Mouse (Mus musculus) hindbrain, embryonic 11.5 days (tissue): ENCODE measurements around the gene Ralgapa2. TPM values are rescaled to one million over a fixed set of nuclear protein-coding genes. Genes with fewer than 3 reads are reported as not detected.

Source experiments
- ATAC-seq: fragments of 200-750 bp; cut with Nextera tagmentation; 2 replicates; pipeline ENCODE4 v1.8.0; 2017; ENCODE audit warnings: mild to moderate bottlenecking, moderate TSS enrichment, moderate library complexity; ENCODE audit not compliant: low FRiP score
- DNase-seq: peaks from one replicate; pipeline ENCODE4 v3.0.0-alpha.2; 2015; ENCODE audit warnings: low spot score
- H3K27ac ChIP-seq: fragments of 300-500 bp; sonication (generic); 2 replicates; pipeline ENCODE4 v1.5.1; 2014; ENCODE audit warnings: mild to moderate bottlenecking, low read depth, low read length
- H3K27me3 ChIP-seq: fragments of 300-500 bp; sonication (generic); 2 replicates; pipeline ENCODE4 v1.6.1; 2014; ENCODE audit warnings: mild to moderate bottlenecking, low read length, moderate library complexity, mixed read lengths; ENCODE audit not compliant: control insufficient read depth, insufficient read depth
- H3K36me3 ChIP-seq: fragments of 300-500 bp; sonication (generic); 2 replicates; pipeline ENCODE4 v1.6.1; 2014; ENCODE audit warnings: mild to moderate bottlenecking, low read length, moderate library complexity, mixed read lengths; ENCODE audit not compliant: control insufficient read depth, insufficient read depth
- H3K4me1 ChIP-seq: fragments of 300-500 bp; sonication (generic); replicated peaks from 2 replicates; pipeline ENCODE4 v1.6.1; 2014; ENCODE audit warnings: low read length, mixed read lengths; ENCODE audit not compliant: control insufficient read depth, insufficient read depth
- H3K4me2 ChIP-seq: fragments of 300-500 bp; sonication (generic); replicated peaks from 2 replicates; pipeline ENCODE4 v1.6.1; 2014; ENCODE audit warnings: mild to moderate bottlenecking, low read depth, low read length
- H3K4me3 ChIP-seq: fragments of 300-500 bp; sonication (generic); 2 replicates; pipeline ENCODE4 v1.5.1; 2014; ENCODE audit warnings: low read depth, low read length
- H3K9ac ChIP-seq: fragments of 300-500 bp; sonication (generic); 2 replicates; pipeline ENCODE4 v1.6.1; 2014; ENCODE audit warnings: low read depth, low read length
- H3K9me3 ChIP-seq: fragments of 300-500 bp; sonication (generic); 2 replicates; pipeline ENCODE4 v1.6.1; 2016; ENCODE audit warnings: low read length; ENCODE audit not compliant: control insufficient read depth
- WGBS: fragments of 180-500 bp; shearing (Covaris S2); extraction: QIAGEN DNeasy Blood & Tissue Kit; methylation state at CpG from one replicate; pipeline ENCODE4 v1.1.7; 2014; 5-methylcytosine and 5-hydroxymethylcytosine counted together
- polyA plus RNA-seq: library from polyadenylated mRNA; unstranded; fragments of >200 nt; fragmentation: Nextera tagmentation; extraction: Ambion mirVana; gene quantifications from 2 replicates; pipeline ENCODE4 v1.2.1, GENCODE M21; 2014

The Ralgapa2 gene
- polyA plus RNA-seq, 1 experiment from 2014 or later: 13.6 TPM

- H3K9me3 ChIP-seq: no peaks in the 10 kb centered on the region
- H3K36me3 ChIP-seq: no peaks in the 10 kb centered on the region
- DNase-seq (peak; percentile 90), ATAC-seq (peak; percentile 89)
- H3K4me3 ChIP-seq: no peak overlapping the region
- H3K9ac ChIP-seq: no peak overlapping the region
- WGBS: 42% methylated on average over 8 of the region's 8 CpGs
- H3K27me3 ChIP-seq: no peaks in the 10 kb centered on the region
- no peaks in the 10 kb centered on the region for H3K4me1 ChIP-seq
- 0 out of 2 replicates have a peak overlapping the region, but pooled peaks have one; percentile 6 for H3K27ac ChIP-seq
- H3K4me2 ChIP-seq: no peak overlapping the region
These were observed 97.5 kb downstream of the Ralgapa2 start for GRCm38 (mm10) chr2:146414484-146415291.

DNA sequence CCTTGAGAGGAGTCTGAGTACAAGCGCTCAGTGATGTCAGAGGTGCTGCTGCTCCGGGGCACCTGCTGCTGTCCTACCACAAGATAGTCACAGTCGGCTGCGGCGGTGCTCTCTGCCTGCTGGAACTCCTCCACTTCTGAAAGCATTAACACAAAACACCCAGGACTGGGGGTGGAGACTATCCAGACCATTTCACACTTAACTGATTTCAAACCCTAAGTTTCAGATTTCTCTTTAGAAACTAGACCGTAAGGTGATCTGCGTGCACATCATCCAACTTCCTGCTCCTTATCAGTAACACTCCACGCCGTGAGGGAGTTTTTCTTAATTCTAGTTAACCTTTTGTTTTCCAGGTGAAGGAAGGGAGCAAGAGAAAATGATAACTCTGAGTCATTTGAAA, 99.4 kb downstream of the Ralgapa2 start:
- no peak for DNase-seq
- 74% methylated on average over 9 of the region's 9 CpGs for WGBS
- H3K4me1 ChIP-seq: no peaks in the 10 kb centered on the region

GRCm38 (mm10) chr2:146411904-146412303, 100.2 kb downstream of the Ralgapa2 start:
- H3K4me3 ChIP-seq: no peak overlapping the region
- no peak overlapping the region for H3K27ac ChIP-seq
- ATAC-seq (no peak), DNase-seq (no peak)
- H3K9ac ChIP-seq: no peak overlapping the region
- H3K36me3 ChIP-seq: no peaks in the 10 kb centered on the region
- no peaks in the 10 kb centered on the region for H3K27me3 ChIP-seq
- no peaks in the 10 kb centered on the region for H3K4me1 ChIP-seq
- H3K9me3 ChIP-seq: no peaks in the 10 kb centered on the region
- no peak overlapping the region for H3K4me2 ChIP-seq
- 88% methylated on average over 5 of the region's 5 CpGs for WGBS

More for the DNA sequence above, 99.4 kb downstream of the Ralgapa2 start:
- no peak overlapping the region for H3K4me2 ChIP-seq
- no peaks in the 10 kb centered on the region for H3K36me3 ChIP-seq
- no peaks in the 10 kb centered on the region for H3K9me3 ChIP-seq
- no peak for ATAC-seq
- no peak overlapping the region for H3K27ac ChIP-seq
- H3K27me3 ChIP-seq: no peaks in the 10 kb centered on the region
- no peak overlapping the region for H3K9ac ChIP-seq
- no peak overlapping the region for H3K4me3 ChIP-seq

DNA sequence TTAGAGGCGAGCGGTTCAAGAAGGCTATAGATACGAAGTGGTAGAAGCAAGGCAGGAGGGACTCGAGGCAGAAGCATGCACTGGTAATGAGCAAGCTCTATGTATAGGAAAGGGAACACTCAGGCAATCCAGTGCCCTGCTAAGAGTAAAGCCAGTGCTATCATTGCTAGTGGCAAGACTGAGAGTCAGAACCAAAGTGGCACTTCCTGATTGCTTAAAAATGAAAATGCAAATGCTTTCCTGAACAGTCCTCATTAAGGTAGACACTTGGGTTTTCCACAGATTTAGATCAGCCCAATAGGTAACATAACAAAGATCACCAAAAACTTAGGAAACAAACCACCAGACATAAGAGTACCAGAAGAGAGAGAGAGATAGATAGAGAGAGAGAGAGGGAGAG, 105.1 kb downstream of the Ralgapa2 start:
- H3K4me1 ChIP-seq: no peaks in the 10 kb centered on the region
- ATAC-seq (no peak), DNase-seq (no peak)
- H3K4me2 ChIP-seq: no peak overlapping the region
- no peak overlapping the region for H3K4me3 ChIP-seq
- no peaks in the 10 kb centered on the region for H3K27me3 ChIP-seq
- WGBS: 92% methylated on average over 4 of the region's 4 CpGs
- H3K27ac ChIP-seq: no peak overlapping the region
- no peaks in the 10 kb centered on the region for H3K36me3 ChIP-seq
- no peak overlapping the region for H3K9ac ChIP-seq
- H3K9me3 ChIP-seq: no peaks in the 10 kb centered on the region

GRCm38 (mm10) chr2:146401588-146401987, 110.6 kb downstream of the Ralgapa2 start:
- no peak overlapping the region for H3K4me2 ChIP-seq
- H3K9me3 ChIP-seq: no peaks in the 10 kb centered on the region
- ATAC-seq (no peak), DNase-seq (no peak)
- no peaks in the 10 kb centered on the region for H3K36me3 ChIP-seq
- H3K27me3 ChIP-seq: no peaks in the 10 kb centered on the region
- H3K4me3 ChIP-seq: no peak overlapping the region
- no peaks in the 10 kb centered on the region for H3K4me1 ChIP-seq
- H3K27ac ChIP-seq: no peak overlapping the region
- no peak overlapping the region for H3K9ac ChIP-seq

GRCm38 (mm10) chr2:146400738-146401137, 111.4 kb downstream of the Ralgapa2 start:
- WGBS: 17% methylated on average over 2 of the region's 2 CpGs

GRCm38 (mm10) chr2:146398211-146398865, 113.8 kb downstream of the Ralgapa2 start:
- Histone ChIP-seq H3K4me2 (no peak overlapping the region), H3K27ac (no peak overlapping the region), H3K9ac (no peak overlapping the region), H3K36me3 (no peaks in the 10 kb centered on the region), H3K9me3 (no peaks in the 10 kb centered on the region), H3K27me3 (no peaks in the 10 kb centered on the region), H3K4me1 (no peaks in the 10 kb centered on the region), H3K4me3 (no peak overlapping the region)
- DNase-seq: no peak
- ATAC-seq: no peak
- 92% methylated on average over 6 of the region's 6 CpGs for whole genome bisulfite sequencing

More at GRCm38 (mm10) chr2:146400738-146401137, 111.4 kb downstream of the Ralgapa2 start:
- Histone ChIP-seq H3K27ac (no peak overlapping the region), H3K4me2 (no peak overlapping the region), H3K4me3 (no peak overlapping the region), H3K36me3 (no peaks in the 10 kb centered on the region), H3K4me1 (no peaks in the 10 kb centered on the region), H3K9me3 (no peaks in the 10 kb centered on the region), H3K27me3 (no peaks in the 10 kb centered on the region), H3K9ac (no peak overlapping the region)
- DNase-seq: no peak
- no peak for ATAC-seq

DNA sequence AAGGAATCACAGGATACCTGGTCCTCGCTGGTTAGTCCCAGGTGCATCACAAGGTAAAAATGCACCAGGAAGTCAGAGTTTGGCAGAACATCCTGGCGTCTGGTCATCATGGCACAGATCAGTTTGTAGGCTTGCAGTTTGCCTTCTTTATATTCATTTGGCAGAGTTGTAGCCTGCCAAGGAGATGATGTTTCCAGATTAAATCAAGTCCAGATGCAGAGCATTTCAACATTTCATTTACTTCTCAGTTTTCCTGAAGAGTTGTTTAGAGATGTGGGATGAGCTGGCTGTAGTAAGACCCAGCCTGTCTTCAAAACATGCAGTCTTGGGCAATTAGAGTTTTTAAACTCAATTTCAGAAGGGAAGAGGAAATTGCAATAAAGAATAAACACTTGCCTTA, 124.9 kb downstream of the Ralgapa2 start:
- DNase-seq (no peak), ATAC-seq (no peak)
- 87% methylated on average over 2 of the region's 2 CpGs for WGBS
- H3K36me3 ChIP-seq: no peaks in the 10 kb centered on the region
- H3K4me1 ChIP-seq: no peaks in the 10 kb centered on the region
- H3K9me3 ChIP-seq: no peaks in the 10 kb centered on the region
- no peak overlapping the region for H3K27ac ChIP-seq
- H3K4me2 ChIP-seq: no peak overlapping the region
- no peak overlapping the region for H3K9ac ChIP-seq
- no peak overlapping the region for H3K4me3 ChIP-seq
- no peaks in the 10 kb centered on the region for H3K27me3 ChIP-seq

DNA sequence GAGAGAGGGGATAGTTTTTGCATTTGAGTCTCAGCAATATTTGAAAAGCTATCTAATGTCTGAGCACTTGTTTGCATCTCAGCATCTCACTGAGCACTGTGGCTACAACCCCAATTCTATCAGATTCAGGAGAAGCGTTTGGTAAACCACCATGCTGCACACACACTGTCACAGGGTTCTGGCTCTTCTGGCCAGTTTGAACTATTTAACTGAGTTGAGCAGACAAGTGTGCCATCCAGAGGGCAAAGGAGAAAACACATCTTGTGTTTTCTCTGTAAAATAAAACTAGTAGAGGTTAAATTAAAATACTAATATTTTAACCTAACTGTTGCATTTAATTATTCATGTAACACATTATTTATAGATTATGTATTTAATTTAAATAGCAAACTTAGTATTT, 127.6 kb downstream of the Ralgapa2 start:
- no peak for ATAC-seq
- WGBS: 30% methylated on average over 1 of the region's 1 CpGs
- Histone ChIP-seq H3K36me3 (no peaks in the 10 kb centered on the region), H3K4me2 (no peak overlapping the region), H3K27ac (no peak overlapping the region), H3K4me1 (no peaks in the 10 kb centered on the region), H3K4me3 (no peak overlapping the region), H3K27me3 (no peaks in the 10 kb centered on the region), H3K9me3 (no peaks in the 10 kb centered on the region), H3K9ac (no peak overlapping the region)
- DNase-seq: peak; percentile 42
